Mouse (Mus musculus) brown adipose tissue, adult 24 weeks (tissue): ENCODE results near the gene Ifrd1. TPM values are rescaled to one million over a fixed set of nuclear protein-coding genes. Genes with fewer than 3 reads are reported as not detected.

Experiments used
- H3K27ac ChIP-seq: fragments of 200-500 bp; replicated peaks from 2 replicates; pipeline ENCODE4 v1.5.1; 2012; ENCODE audit warnings: low read depth, mild to moderate bottlenecking, low read length
- H3K4me1 ChIP-seq: fragments of 200-500 bp; 2 replicates; pipeline ENCODE4 v1.6.1; 2012; ENCODE audit warnings: low read length, mixed read lengths; ENCODE audit not compliant: control insufficient read depth, insufficient read depth, insufficient read length
- H3K4me3 ChIP-seq: fragments of 200-500 bp; 2 replicates; pipeline ENCODE4 v1.5.1; 2012; ENCODE audit warnings: low read depth, mild to moderate bottlenecking, low read length, moderate library complexity; ENCODE audit not compliant: insufficient read depth
- polyA plus RNA-seq: library from polyadenylated mRNA; stranded (reverse); fragments of >200 nt; gene quantifications from 2 replicates; pipeline ENCODE4 v1.2.4, GENCODE M21; 2012; ENCODE audit not compliant: missing spikeins, insufficient read depth, insufficient read length

Ifrd1 gene
- polyA plus RNA-seq, 1 experiment: 101 TPM

GRCm38 (mm10) chr12:40221611-40222010, 26.7 kb downstream of the Ifrd1 start:
- Histone ChIP-seq H3K27ac (peak overlapping the region; percentile 91), H3K4me1 (peaks cover 5% of the 10 kb centered on the region), H3K4me3 (peak overlapping the region; percentile 78)

GRCm38 (mm10) chr12:40220896-40221295, 27.4 kb downstream of the Ifrd1 start:
- H3K4me1 ChIP-seq: peaks cover 5% of the 10 kb centered on the region
- H3K4me3 ChIP-seq: peak overlapping the region; percentile 32
- 0 out of 2 replicates have a peak overlapping the region, but pooled peaks have one; percentile 38 for H3K27ac ChIP-seq

- peaks cover 5% of the 10 kb centered on the region for H3K4me1 ChIP-seq
- peak overlapping the region; percentile 32 for H3K4me3 ChIP-seq
- peak overlapping the region; percentile 35; the same call in 1 of the 2 replicates for H3K27ac ChIP-seq
Observed at GRCm38 (mm10) chr12:40220001-40220570, 28.2 kb downstream of the Ifrd1 start.

GRCm38 (mm10) chr12:40218430-40218945, 29.8 kb downstream of the Ifrd1 start:
- H3K4me3 ChIP-seq: no peak overlapping the region
- peaks cover 3% of the 10 kb centered on the region for H3K4me1 ChIP-seq
- no peak overlapping the region for H3K27ac ChIP-seq

GRCm38 (mm10) chr12:40217776-40218175, 30.5 kb downstream of the Ifrd1 start:
- Histone ChIP-seq H3K27ac (peak overlapping the region; percentile 52; the same call in 1 of the 2 replicates), H3K4me3 (no peak overlapping the region), H3K4me1 (peaks cover 3% of the 10 kb centered on the region)

- Histone ChIP-seq H3K4me1 (peaks cover 3% of the 10 kb centered on the region), H3K4me3 (no peak overlapping the region), H3K27ac (no peak overlapping the region)
Observed at GRCm38 (mm10) chr12:40214888-40215876, 33.1 kb downstream of the Ifrd1 start.

GRCm38 (mm10) chr12:40209049-40209448, 39.3 kb downstream of the Ifrd1 start:
- Histone ChIP-seq H3K27ac (no peak overlapping the region), H3K4me1 (no peaks in the 10 kb centered on the region), H3K4me3 (no peak overlapping the region)

GRCm38 (mm10) chr12:40207909-40208308, 40.4 kb downstream of the Ifrd1 start:
- H3K4me1 ChIP-seq: no peaks in the 10 kb centered on the region
- H3K27ac ChIP-seq: no peak overlapping the region

GRCm38 (mm10) chr12:40202161-40203035, 45.9 kb downstream of the Ifrd1 start:
- H3K4me1 ChIP-seq: no peaks in the 10 kb centered on the region
- peak overlapping the region; percentile 88 for H3K27ac ChIP-seq
- no peak overlapping the region for H3K4me3 ChIP-seq

More at GRCm38 (mm10) chr12:40207909-40208308, 40.4 kb downstream of the Ifrd1 start:
- no peak overlapping the region for H3K4me3 ChIP-seq

GRCm38 (mm10) chr12:40200484-40201235, 47.6 kb downstream of the Ifrd1 start:
- no peaks in the 10 kb centered on the region for H3K4me1 ChIP-seq

GRCm38 (mm10) chr12:40199795-40200402, 48.4 kb downstream of the Ifrd1 start:
- H3K4me1 ChIP-seq: no peaks in the 10 kb centered on the region
- no peak overlapping the region for H3K4me3 ChIP-seq
- no peak overlapping the region for H3K27ac ChIP-seq

More at GRCm38 (mm10) chr12:40200484-40201235, 47.6 kb downstream of the Ifrd1 start:
- no peak overlapping the region for H3K4me3 ChIP-seq
- 0 out of 2 replicates have a peak overlapping the region, but pooled peaks have one; percentile 14 for H3K27ac ChIP-seq

- Histone ChIP-seq H3K4me3 (0 out of 2 replicates have a peak within 1 kb of the TSS, but pooled peaks have one; percentile 3), H3K27ac (0 out of 2 replicates have a peak within 1 kb of the TSS, but pooled peaks have one; percentile 8), H3K4me1 (no peaks in the 10 kb centered on the region)
Observed at GRCm38 (mm10) chr12:40199302-40199701, 49.0 kb downstream of the Ifrd1 start, which contains the start of gene Lsmem1. Lsmem1 (minus strand) TSS chr12:40199490.

- H3K27ac ChIP-seq: 0 out of 2 replicates have a peak overlapping the region, but pooled peaks have one; percentile 8
- H3K4me3 ChIP-seq: 0 out of 2 replicates have a peak overlapping the region, but pooled peaks have one; percentile 3
- H3K4me1 ChIP-seq: no peaks in the 10 kb centered on the region
Observed at GRCm38 (mm10) chr12:40198427-40198826, 49.9 kb downstream of the Ifrd1 start.
